Mouse (Mus musculus) frontal cortex, postnatal 36 days (tissue): ENCODE measurements at regions not wholly inside any gene's neighbourhood (a gene's known extent, or its start where the extent isn't known, plus 50 kb on each side); places are given as distances from the start of the nearest gene placed in this dataset.

ENCODE experiments used
- DNase-seq, 2 experiments: peaks; one replicate each; pipeline ENCODE4 v3.0.0; 2022; ENCODE audit warnings: low spot score in 2 of 2

- no peak for DNase-seq
These were observed 104.1 kb downstream of the Sox9 start for GRCm38 (mm10) chr11:112886139-112886538.

GRCm38 (mm10) chr11:112889760-112890159, 107.7 kb downstream of the Sox9 start:
- DNase-seq, result no peak

GRCm38 (mm10) chr11:112897597-112897996, 115.6 kb downstream of the Sox9 start:
- no peak for DNase-seq

- DNase-seq, result no peak
These were observed 120.6 kb downstream of the Sox9 start for GRCm38 (mm10) chr11:112902618-112903017.

GRCm38 (mm10) chr11:112910309-112910708, 128.3 kb downstream of the Sox9 start:
- DNase-seq, result no peak

GRCm38 (mm10) chr11:112912875-112913274, 130.9 kb downstream of the Sox9 start:
- DNase-seq, result no peak

- no peak for DNase-seq
These were observed 134.9 kb downstream of the Sox9 start for GRCm38 (mm10) chr11:112916923-112917322.

GRCm38 (mm10) chr11:112920131-112920530, 138.1 kb downstream of the Sox9 start:
- DNase-seq, result no peak

- no peak for DNase-seq
These were observed 142.6 kb downstream of the Sox9 start for GRCm38 (mm10) chr11:112924577-112924976.

GRCm38 (mm10) chr11:112925140-112925539, 143.1 kb downstream of the Sox9 start:
- no peak for DNase-seq

- DNase-seq, result no peak
These were observed 144.5 kb downstream of the Sox9 start for GRCm38 (mm10) chr11:112926330-112927025.

GRCm38 (mm10) chr11:112930186-112930808, 148.3 kb downstream of the Sox9 start:
- DNase-seq, result no peak

- no peak for DNase-seq
These were observed 156.0 kb downstream of the Sox9 start for GRCm38 (mm10) chr11:112938035-112938434.

GRCm38 (mm10) chr11:112951421-112951820, 169.4 kb downstream of the Sox9 start:
- no peak for DNase-seq

GRCm38 (mm10) chr11:112952356-112952755, 170.3 kb downstream of the Sox9 start:
- DNase-seq, result no peak

- no peak for DNase-seq
These were observed 171.5 kb downstream of the Sox9 start for GRCm38 (mm10) chr11:112953491-112953890.

GRCm38 (mm10) chr11:112956748-112957440, 174.9 kb downstream of the Sox9 start:
- no peak for DNase-seq

GRCm38 (mm10) chr11:112959609-112960008, 177.6 kb downstream of the Sox9 start:
- DNase-seq, result no peak

- DNase-seq, result no peak
These were observed 191.3 kb downstream of the Sox9 start for GRCm38 (mm10) chr11:112973286-112973685.

- DNase-seq, result no peak
These were observed 192.9 kb downstream of the Sox9 start for GRCm38 (mm10) chr11:112974893-112975292.

- no peak for DNase-seq
These were observed 195.1 kb downstream of the Sox9 start for GRCm38 (mm10) chr11:112976914-112977785.

- no peak for DNase-seq
These were observed 196.9 kb downstream of the Sox9 start for GRCm38 (mm10) chr11:112978884-112979283.
